In genomic region chr5:148867171-148867570, GRCm38 (mm10) we compare ENCODE assay signal across 24 mouse cellular contexts.
DNase-seq lines count a peak whose midpoint lies in the region; ATAC-seq and TF ChIP-seq lines count a peak whose summit lies in the region.
"Had no signal": no experiment of that assay in that cellular context is flagged by ENCODE, and none has a peak within 500 bp of the region (broad histone marks: within the 10 kb centered on the region; RNA-seq: fewer than 3 reads in every experiment).

No protein-coding gene starts in this region.

- TF ChIP-seq CTCF in liver, postnatal 0 days (IDR thresholded peaks at IDR 0.05; ENCODE audit: low read depth): no peak
- TF ChIP-seq CTCF in spleen, adult 2 months (IDR thresholded peaks at IDR 0.05; ENCODE audit: extremely low read depth, insufficient read depth, insufficient read length, insufficient replicate concordance): no peak
- no peak for TF ChIP-seq CTCF in CH12.LX (conservative IDR thresholded peaks at IDR 0.05 in 1 of 2, IDR thresholded peaks at IDR 0.05 in 1 of 2; ENCODE audit: low read depth in 2 of 2, low read length in 2 of 2)

- no peaks in the 10 kb centered on the region for H3K27me3 ChIP-seq in liver, postnatal 0 days (ENCODE audit: insufficient read depth, low read length)
- H3K27me3 ChIP-seq in spleen, adult 2 months (ENCODE audit: control insufficient read depth, insufficient read depth, low read length): no peaks in the 10 kb centered on the region
- H3K27me3 ChIP-seq in CH12.LX (replicated peaks): no peaks in the 10 kb centered on the region
- H3K27me3 ChIP-seq: forebrain, embryonic 13.5 days; heart, embryonic 13.5 days; hindbrain, embryonic 13.5 days had no signal

- no peaks in the 10 kb centered on the region for H3K4me1 ChIP-seq in liver, postnatal 0 days (ENCODE audit: insufficient read depth)
- peaks cover 27% of the 10 kb centered on the region; the same call in 1 of the 2 replicates for H3K4me1 ChIP-seq in spleen, adult 2 months (ENCODE audit: control insufficient read depth, insufficient read depth, insufficient read length)
- H3K4me1 ChIP-seq in CH12.LX (ENCODE audit: control insufficient read depth in 1 of 2, insufficient read depth in 2 of 2): peaks cover 12 to 49% of the 10 kb centered on the region in 2 experiments
- H3K4me1 ChIP-seq: heart, embryonic 13.5 days had no signal

- dilution Hi-C loops in CH12.LX (cut with MboI; ENCODE audit: extremely low pct_ligation_motif_present, extremely low pct_unique_long_range_greater_than_20kb, low sequenced_read_pairs): no loop called here

- H3K27ac ChIP-seq in liver, postnatal 0 days (ENCODE audit: low read depth): peak overlapping the region; percentile 34; the same call in 1 of the 2 replicates
- peak overlapping the region; percentile 97 for H3K27ac ChIP-seq in spleen, adult 2 months (ENCODE audit: insufficient read depth, low read length)
- peak overlapping the region; percentile 41; the same call in 1 of the 2 replicates for H3K27ac ChIP-seq in CH12.LX (ENCODE audit: insufficient read depth, low read depth)
- H3K27ac ChIP-seq: forebrain, embryonic 10.5 days; forebrain, embryonic 13.5 days; heart, adult 2 months; heart, embryonic 10.5 days; heart, embryonic 13.5 days; hindbrain, embryonic 13.5 days had no signal

- H3K9ac ChIP-seq in liver, postnatal 0 days (replicated peaks): no peak overlapping the region
- no peak overlapping the region for H3K9ac ChIP-seq in CH12.LX (ENCODE audit: insufficient read depth, low read depth)
- H3K9ac ChIP-seq: forebrain, embryonic 13.5 days; heart, embryonic 13.5 days; hindbrain, embryonic 13.5 days had no signal

- no peak overlapping the region for H3K4me3 ChIP-seq in liver, postnatal 0 days (ENCODE audit: low read depth, low read length)
- peak overlapping the region; percentile 34; the same call in 1 of the 2 replicates for H3K4me3 ChIP-seq in spleen, adult 2 months (ENCODE audit: extremely low read depth, insufficient read depth, insufficient read length)
- H3K4me3 ChIP-seq in CH12.LX (replicated peaks in 1 of 3; ENCODE audit: low read depth in 2 of 3, low read length in 2 of 3, poor library complexity in 1 of 3): peak overlapping the region in 2 of 3 experiments; percentile 16 to 44
- H3K4me3 ChIP-seq: forebrain, embryonic 10.5 days; forebrain, embryonic 13.5 days; heart, adult 2 months; heart, embryonic 10.5 days; heart, embryonic 13.5 days; hindbrain, embryonic 13.5 days had no signal

- TF ChIP-seq EP300 in liver, postnatal 0 days (IDR thresholded peaks at IDR 0.05; ENCODE audit: low read depth): no peak
- no peak for TF ChIP-seq EP300 in CH12.LX (IDR thresholded peaks at IDR 0.05; ENCODE audit: low read length)

- no peak for DNase-seq in liver, postnatal 0 days
- DNase-seq in liver (no peak), CH12.LX (ENCODE audit: extremely low read depth) (no peak)
- DNase-seq in spleen, adult 2 months (ENCODE audit: low read depth in 1 of 2, low spot score in 2 of 2): no peak
- no peak for DNase-seq in spleen, postnatal 14 days (ENCODE audit: low spot score in 2 of 2)
- peak; percentile 59 for DNase-seq in induced T-regulatory cell, adult 2 months (ENCODE audit: low read depth)
- no peak for DNase-seq in embryo, embryonic 10 days (ENCODE audit: low spot score)
- DNase-seq in cerebellum, adult 8-10 months: no peak
- DNase-seq: adrenal gland, adult 8-10 months; adrenal gland, postnatal 25 days; cerebellum, adult 2 months; cerebellum, postnatal 10 days; cerebellum, postnatal 36 days; gastrocnemius, postnatal 10 days; gastrocnemius, postnatal 36 days had no signal

- TF ChIP-seq POLR2A in spleen, adult 2 months (IDR thresholded peaks at IDR 0.05; ENCODE audit: low read depth, low read length): no peak
- no peak for TF ChIP-seq POLR2A in CH12.LX (IDR thresholded peaks at IDR 0.05; ENCODE audit: low read depth, low read length)

- in situ Hi-C loops in CH12.LX (cut with MboI; ENCODE audit: low pct_ligation_motif_present, low pct_unique_long_range_greater_than_20kb, low sequenced_read_pairs): no loop called here

- TF ChIP-seq RAD21 in CH12.LX (IDR thresholded peaks at IDR 0.05; ENCODE audit: low read depth, low read length): no peak

- WGBS in liver, postnatal 0 days (ENCODE audit: insufficient replicate concordance): 57% methylated on average over 7 of the region's 7 CpGs
- WGBS in spleen, adult 2 months: 73% methylated on average over 7 of the region's 7 CpGs

- no peak for ATAC-seq in liver, postnatal 0 days
- ATAC-seq: forebrain, embryonic 13.5 days; forebrain, embryonic 16.5 days; hindbrain, embryonic 16.5 days; intestine, embryonic 16.5 days had no signal

- H3K79me2 ChIP-seq in CH12.LX (replicated peaks; ENCODE audit: control insufficient read depth, extremely low read depth, insufficient read depth, poor library complexity, severe bottlenecking): no peaks in the 10 kb centered on the region

- H3K9me3 ChIP-seq in liver, postnatal 0 days (ENCODE audit: low read length): no peaks in the 10 kb centered on the region
- H3K9me3 ChIP-seq in CH12.LX (replicated peaks; ENCODE audit: low read length): no peaks in the 10 kb centered on the region
- H3K9me3 ChIP-seq: forebrain, embryonic 10.5 days; forebrain, embryonic 13.5 days; heart, embryonic 10.5 days; heart, embryonic 13.5 days had no signal

- H3K4me2 ChIP-seq in liver, postnatal 0 days (ENCODE audit: low read depth, low read length): no peak overlapping the region
- H3K4me2 ChIP-seq in CH12.LX (ENCODE audit: insufficient read depth, low read depth, poor library complexity, severe bottlenecking): peak overlapping the region; percentile 15; the same call in 1 of the 2 replicates
- H3K4me2 ChIP-seq: forebrain, embryonic 13.5 days; heart, embryonic 13.5 days; hindbrain, embryonic 13.5 days had no signal

- H3K36me3 ChIP-seq in liver, postnatal 0 days (replicated peaks; ENCODE audit: insufficient read depth, low read length): no peaks in the 10 kb centered on the region
- H3K36me3 ChIP-seq in spleen, adult 2 months (ENCODE audit: control insufficient read depth, insufficient read depth, low read length): no peaks in the 10 kb centered on the region
- H3K36me3 ChIP-seq in CH12.LX (replicated peaks in 1 of 2; ENCODE audit: control insufficient read depth in 1 of 2, insufficient read depth in 1 of 2, low read length in 1 of 2): no peaks in the 10 kb centered on the region
- H3K36me3 ChIP-seq: forebrain, embryonic 10.5 days had no signal

TF ChIP-seq in CH12.LX, 34 proteins besides CTCF, POLR2A, EP300 and RAD21:
- no peak for TF ChIP-seq USF1 (IDR thresholded peaks at IDR 0.05; ENCODE audit: low read depth, low read length)
- no peak for TF ChIP-seq TCF12 (IDR thresholded peaks at IDR 0.05; ENCODE audit: low read depth, low read length)

Comparison
In these comparisons a context has a peak if more than half of its experiments do, and no peak if none do; other contexts are left out.
1. H3K27ac ChIP-seq: peak in every context shown above with its lines; median percentile 97 in spleen, adult 2 months; 41 in CH12.LX; 34 in liver, postnatal 0 days.